Mouse (Mus musculus): ENCODE measurements around the gene Inpp5d.

- TF ChIP-seq CTCF (IDR thresholded peaks at IDR 0.05) (no peak), EP300 (IDR thresholded peaks at IDR 0.05) (no peak)
Measured at GRCm38 (mm10) chr1:87601801-87602200, 18.3 kb upstream of the Inpp5d start.
